Mouse (Mus musculus): ENCODE data around the gene Ap3b1. TPM values are rescaled to one million over a fixed set of nuclear protein-coding genes. Genes with fewer than 3 reads are reported as not detected.

Ap3b1 gene
- total and polyA plus RNA-seq, 2 experiments: 21.1 to 28.3 TPM

DNA sequence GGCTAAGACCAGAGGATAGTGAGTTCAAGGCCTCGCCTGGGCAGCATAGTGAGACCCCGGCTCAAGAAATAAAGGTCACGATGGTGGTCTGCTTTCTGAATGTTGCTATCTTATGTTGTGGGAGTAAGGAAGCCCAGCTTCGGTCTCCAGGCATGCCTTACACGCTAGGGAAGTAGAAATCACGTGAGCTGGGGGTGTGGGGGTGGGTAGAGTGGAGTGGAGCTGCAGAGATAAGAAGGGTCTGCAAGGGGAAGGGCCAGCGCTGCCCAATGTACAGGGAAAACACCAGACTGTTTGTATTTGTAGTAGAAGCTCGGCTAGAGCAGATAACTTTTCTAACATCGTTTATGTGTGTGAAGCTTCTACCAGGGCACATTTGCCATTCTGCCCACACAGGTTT, 155.1 kb downstream of the Ap3b1 start:
- no peak overlapping the region for H3K9ac ChIP-seq (ENCODE audit: low read depth, low read length)
- H3K79me2 ChIP-seq (ENCODE audit: control insufficient read depth, insufficient read depth, low read length): no peaks in the 10 kb centered on the region
- DNase-seq (ENCODE audit: extremely low read depth, low read depth, low spot score): no peak
- whole genome bisulfite sequencing: 72% methylated on average over 9 of the region's 9 CpGs
- H3K27me3 ChIP-seq (ENCODE audit: control insufficient read depth, insufficient read depth, low read length): no peaks in the 10 kb centered on the region
- TF ChIP-seq CTCF (IDR thresholded peaks at IDR 0.05; ENCODE audit: low read depth, low read length) (no peak), POLR2A (IDR thresholded peaks at IDR 0.05; ENCODE audit: extremely low read depth, insufficient read depth, low read length) (no peak)
- H3K27ac ChIP-seq (replicated peaks; ENCODE audit: insufficient read depth, low read depth, low read length): no peak overlapping the region
- H3K4me3 ChIP-seq (ENCODE audit: insufficient read depth, low read depth, low read length): no peak overlapping the region
- peaks cover 5% of the 10 kb centered on the region for H3K4me1 ChIP-seq (ENCODE audit: control insufficient read depth, insufficient read depth, low read length)
- peaks cover 11% of the 10 kb centered on the region for H3K36me3 ChIP-seq (ENCODE audit: control insufficient read depth, insufficient read depth, low read length)

DNA sequence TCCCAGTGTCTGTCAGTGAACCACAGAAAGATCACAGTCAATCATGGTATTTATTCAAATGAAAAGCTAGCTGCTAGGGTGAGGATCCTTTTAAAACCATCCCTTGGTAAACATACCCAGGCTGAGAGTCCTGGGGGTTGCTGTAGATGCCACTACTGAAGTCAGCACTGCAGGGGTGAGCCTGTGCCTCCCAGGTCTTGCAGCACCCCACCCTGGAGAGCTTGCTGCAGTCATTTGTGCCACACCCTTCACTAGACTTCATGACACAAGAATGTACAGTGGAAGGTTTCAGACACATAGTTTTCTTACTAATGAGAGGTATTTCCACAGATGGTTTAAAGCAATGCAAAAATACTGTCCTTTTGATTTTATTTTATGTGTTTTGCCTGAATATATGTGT, 156.2 kb downstream of the Ap3b1 start:
- no peak overlapping the region for H3K27ac ChIP-seq (replicated peaks; ENCODE audit: insufficient read depth, low read depth, low read length)
- peaks cover 7% of the 10 kb centered on the region for H3K36me3 ChIP-seq (ENCODE audit: control insufficient read depth, insufficient read depth, low read length)
- TF ChIP-seq POLR2A (IDR thresholded peaks at IDR 0.05; ENCODE audit: extremely low read depth, insufficient read depth, low read length) (no peak), CTCF (IDR thresholded peaks at IDR 0.05; ENCODE audit: low read depth, low read length) (no peak)
- H3K27me3 ChIP-seq (ENCODE audit: control insufficient read depth, insufficient read depth, low read length): no peaks in the 10 kb centered on the region
- H3K9ac ChIP-seq (ENCODE audit: low read depth, low read length): no peak overlapping the region
- H3K4me1 ChIP-seq (ENCODE audit: control insufficient read depth, insufficient read depth, low read length): peaks cover 5% of the 10 kb centered on the region
- H3K4me3 ChIP-seq (ENCODE audit: insufficient read depth, low read depth, low read length): no peak overlapping the region
- H3K79me2 ChIP-seq (ENCODE audit: control insufficient read depth, insufficient read depth, low read length): no peaks in the 10 kb centered on the region
- DNase-seq (ENCODE audit: extremely low read depth, low read depth, low spot score): no peak

DNA sequence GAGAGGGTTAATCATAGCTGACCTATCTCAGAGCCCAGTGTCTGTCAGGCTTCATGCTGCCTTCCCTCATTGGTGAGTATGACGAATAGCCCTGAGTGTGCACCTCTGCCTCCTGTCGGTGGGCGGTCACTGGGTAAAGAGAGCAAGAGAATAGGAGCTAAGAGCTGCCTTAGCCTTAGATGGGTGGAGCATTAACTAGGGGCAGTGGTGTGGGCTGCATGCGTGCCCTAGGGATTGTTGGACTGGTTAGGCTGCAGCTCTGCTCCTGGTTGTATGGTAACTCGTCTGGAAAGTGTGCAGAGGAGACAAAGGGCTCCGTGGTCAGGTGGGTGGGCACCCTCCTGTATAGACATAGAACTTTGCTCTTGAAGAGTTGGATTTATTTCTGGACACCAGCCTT, 157.8 kb downstream of the Ap3b1 start:
- H3K4me1 ChIP-seq (ENCODE audit: control insufficient read depth, insufficient read depth, low read length): peaks cover 5% of the 10 kb centered on the region
- no peaks in the 10 kb centered on the region for H3K79me2 ChIP-seq (ENCODE audit: control insufficient read depth, insufficient read depth, low read length)
- H3K9ac ChIP-seq (ENCODE audit: low read depth, low read length): no peak overlapping the region
- TF ChIP-seq CTCF (IDR thresholded peaks at IDR 0.05; ENCODE audit: low read depth, low read length): no peak
- TF ChIP-seq POLR2A (IDR thresholded peaks at IDR 0.05; ENCODE audit: extremely low read depth, insufficient read depth, low read length): no peak
- WGBS: 96% methylated on average over 6 of the region's 6 CpGs
- H3K36me3 ChIP-seq (ENCODE audit: control insufficient read depth, insufficient read depth, low read length): no peaks in the 10 kb centered on the region
- DNase-seq (ENCODE audit: extremely low read depth, low read depth, low spot score): no peak
- H3K27ac ChIP-seq (replicated peaks; ENCODE audit: insufficient read depth, low read depth, low read length): no peak overlapping the region
- no peaks in the 10 kb centered on the region for H3K27me3 ChIP-seq (ENCODE audit: control insufficient read depth, insufficient read depth, low read length)
- H3K4me3 ChIP-seq (ENCODE audit: insufficient read depth, low read depth, low read length): no peak overlapping the region

DNA sequence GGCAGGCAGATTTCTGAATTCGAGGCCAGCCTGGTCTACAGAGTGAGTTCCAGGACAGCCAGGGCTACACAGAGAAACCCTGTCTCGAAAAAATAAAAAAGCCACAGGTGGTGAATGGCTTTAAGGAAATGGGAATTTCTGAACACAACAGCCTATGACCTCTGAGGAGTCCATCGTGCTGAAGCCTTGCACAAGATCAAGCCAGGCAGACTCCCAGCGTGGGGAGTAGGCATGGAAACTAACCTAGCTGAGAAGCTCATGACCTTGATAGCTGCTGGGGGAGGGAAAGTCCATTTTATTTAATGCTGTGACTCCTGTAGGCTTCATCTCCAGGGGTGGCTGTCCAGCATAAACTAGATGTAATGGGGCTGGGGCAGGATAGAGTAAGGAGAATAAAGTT, 159.4 kb downstream of the Ap3b1 start:
- H3K36me3 ChIP-seq (ENCODE audit: control insufficient read depth, insufficient read depth, low read length): no peaks in the 10 kb centered on the region
- H3K27me3 ChIP-seq (ENCODE audit: control insufficient read depth, insufficient read depth, low read length): no peaks in the 10 kb centered on the region
- no peaks in the 10 kb centered on the region for H3K79me2 ChIP-seq (ENCODE audit: control insufficient read depth, insufficient read depth, low read length)
- H3K4me1 ChIP-seq (ENCODE audit: control insufficient read depth, insufficient read depth, low read length): peaks cover 5% of the 10 kb centered on the region
- DNase-seq (ENCODE audit: extremely low read depth, low read depth, low spot score): peak; percentile 13
- WGBS: 81% methylated on average over 4 of the region's 4 CpGs
- H3K9ac ChIP-seq (ENCODE audit: low read depth, low read length): no peak overlapping the region
- H3K27ac ChIP-seq (replicated peaks; ENCODE audit: insufficient read depth, low read depth, low read length): no peak overlapping the region
- TF ChIP-seq POLR2A (IDR thresholded peaks at IDR 0.05; ENCODE audit: extremely low read depth, insufficient read depth, low read length) (no peak), CTCF (IDR thresholded peaks at IDR 0.05; ENCODE audit: low read depth, low read length) (no peak)
- no peak overlapping the region for H3K4me3 ChIP-seq (ENCODE audit: insufficient read depth, low read depth, low read length)

DNA sequence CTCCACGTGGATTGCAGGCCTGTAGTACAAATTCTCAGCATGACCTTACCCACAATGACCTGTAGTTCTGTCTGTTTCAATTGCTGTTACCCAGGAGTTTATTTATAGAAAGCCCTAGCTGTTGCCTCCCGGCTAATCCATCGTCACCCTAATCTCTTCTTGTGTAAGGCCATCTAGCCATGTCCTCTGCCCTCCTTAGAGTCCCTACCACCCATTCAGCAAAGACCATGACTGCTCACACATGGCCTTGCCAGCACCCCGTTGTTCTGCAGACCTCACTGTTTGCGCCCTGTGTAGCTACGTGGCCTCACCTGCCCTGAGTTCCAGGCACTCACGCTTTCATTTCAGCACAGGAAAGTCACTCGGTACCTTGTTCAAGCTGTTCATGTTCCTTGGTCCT, 160.5 kb downstream of the Ap3b1 start:
- Histone ChIP-seq H3K4me3 (ENCODE audit: insufficient read depth, low read depth, low read length) (no peak overlapping the region), H3K36me3 (ENCODE audit: control insufficient read depth, insufficient read depth, low read length) (no peaks in the 10 kb centered on the region), H3K79me2 (ENCODE audit: control insufficient read depth, insufficient read depth, low read length) (no peaks in the 10 kb centered on the region), H3K9ac (ENCODE audit: low read depth, low read length) (no peak overlapping the region), H3K27me3 (ENCODE audit: control insufficient read depth, insufficient read depth, low read length) (no peaks in the 10 kb centered on the region), H3K4me1 (ENCODE audit: control insufficient read depth, insufficient read depth, low read length) (peaks cover 5% of the 10 kb centered on the region), H3K27ac (replicated peaks; ENCODE audit: insufficient read depth, low read depth, low read length) (no peak overlapping the region)
- peak; percentile 21 for DNase-seq (ENCODE audit: extremely low read depth, low read depth, low spot score)
- WGBS: 80% methylated on average over 8 of the region's 8 CpGs
- no peak for TF ChIP-seq CTCF (IDR thresholded peaks at IDR 0.05; ENCODE audit: low read depth, low read length)
- TF ChIP-seq POLR2A (IDR thresholded peaks at IDR 0.05; ENCODE audit: extremely low read depth, insufficient read depth, low read length): no peak

DNA sequence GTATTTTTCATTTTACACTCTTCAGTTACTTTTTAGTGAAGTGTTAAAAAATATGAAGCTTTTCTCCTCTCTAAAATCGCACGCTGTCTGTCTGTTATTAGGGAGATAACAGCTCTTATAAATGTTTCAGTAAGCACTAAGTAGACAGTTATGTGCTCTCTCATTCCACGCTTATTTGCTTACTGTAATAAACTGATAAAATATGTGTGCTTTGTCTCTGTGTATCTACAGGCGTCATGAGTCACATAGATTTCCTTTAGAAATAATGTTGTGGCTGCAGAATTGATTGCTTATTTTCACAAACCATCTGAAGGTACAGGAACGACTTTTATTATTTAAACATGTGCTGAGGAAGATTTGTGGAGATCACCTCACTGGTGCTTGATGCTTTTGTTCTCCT, 164.5 kb downstream of the Ap3b1 start:
- DNase-seq (ENCODE audit: extremely low read depth, low read depth, low spot score): no peak
- H3K4me3 ChIP-seq (ENCODE audit: insufficient read depth, low read depth, low read length): no peak overlapping the region
- H3K36me3 ChIP-seq (ENCODE audit: control insufficient read depth, insufficient read depth, low read length): 0 out of 2 replicates have a peak, but pooled peaks cover 1% of the 10 kb centered on the region
- H3K4me1 ChIP-seq (ENCODE audit: control insufficient read depth, insufficient read depth, low read length): no peaks in the 10 kb centered on the region
- no peak overlapping the region for H3K9ac ChIP-seq (ENCODE audit: low read depth, low read length)
- no peaks in the 10 kb centered on the region for H3K79me2 ChIP-seq (ENCODE audit: control insufficient read depth, insufficient read depth, low read length)
- no peak overlapping the region for H3K27ac ChIP-seq (replicated peaks; ENCODE audit: insufficient read depth, low read depth, low read length)
- no peak for TF ChIP-seq POLR2A (IDR thresholded peaks at IDR 0.05; ENCODE audit: extremely low read depth, insufficient read depth, low read length)
- no peak for TF ChIP-seq CTCF (IDR thresholded peaks at IDR 0.05; ENCODE audit: low read depth, low read length)
- WGBS: 76% methylated on average over 5 of the region's 5 CpGs
- no peaks in the 10 kb centered on the region for H3K27me3 ChIP-seq (ENCODE audit: control insufficient read depth, insufficient read depth, low read length)

All from liver, adult 2 months (tissue).